ENCODE assay signal across 7 mouse cellular contexts in genomic region chr8:78819973-78820372, GRCm38 (mm10). TPM values are rescaled to one million over a fixed set of nuclear protein-coding genes. Genes with fewer than 3 reads are reported as not detected.
A peak's percentile ranks its signal among the peaks of the same experiment; 100 is the strongest.
DNase-seq lines count a peak whose midpoint lies in the region; ATAC-seq and TF ChIP-seq lines count a peak whose summit lies in the region.
"Not testable (repeated sequence)": the region's sequence is repeated elsewhere in the genome, so short reads cannot be mapped to it uniquely, and the experiment has no call there.

No protein-coding gene starts in this region.

- H3K36me3 ChIP-seq in forebrain, embryonic 10.5 days (replicated peaks), result peaks cover 39% of the 10 kb centered on the region
- H3K36me3 ChIP-seq in heart, embryonic 14.5 days (ENCODE audit: control insufficient read depth, insufficient read depth, low read length), result peaks cover 19% of the 10 kb centered on the region
- not testable (repeated sequence) for H3K36me3 ChIP-seq in kidney, adult 2 months (ENCODE audit: control insufficient read depth, insufficient read depth, low read length); liver, embryonic 15.5 days (replicated peaks)
- peaks cover 15% of the 10 kb centered on the region; the same call in 1 of the 2 replicates for H3K36me3 ChIP-seq in midbrain, embryonic 13.5 days

- H3K9ac ChIP-seq in heart, embryonic 14.5 days (ENCODE audit: low read length), result peak overlapping the region; percentile 87
- H3K9ac ChIP-seq in liver, embryonic 15.5 days, result peak overlapping the region; percentile 83
- H3K9ac ChIP-seq in midbrain, embryonic 13.5 days (replicated peaks), result peak overlapping the region; percentile 87

- TF ChIP-seq POLR2A in bone marrow, adult 2 months (IDR thresholded peaks at IDR 0.05; ENCODE audit: borderline replicate concordance, control insufficient read depth, low read depth, low read length); kidney, adult 2 months (IDR thresholded peaks at IDR 0.05; ENCODE audit: low read depth, low read length): not testable (repeated sequence)

- not testable (repeated sequence) for H3K4me1 ChIP-seq in bone marrow, adult 2 months (ENCODE audit: control insufficient read depth, insufficient read depth, low read length); forebrain, embryonic 10.5 days; kidney, adult 2 months (ENCODE audit: control insufficient read depth, insufficient read depth, low read length)
- peaks cover 0 to 15% of the 10 kb centered on the region in 2 experiments; a peak in 1 of 4 replicates for H3K4me1 ChIP-seq in heart, embryonic 14.5 days (ENCODE audit: control insufficient read depth in 2 of 2, insufficient read depth in 2 of 2, low read length in 2 of 2)
- peaks cover 17% of the 10 kb centered on the region for H3K4me1 ChIP-seq in liver, embryonic 15.5 days (replicated peaks)
- H3K4me1 ChIP-seq in midbrain, embryonic 13.5 days (replicated peaks), result peaks cover 17% of the 10 kb centered on the region

- H3K4me3 ChIP-seq in bone marrow, adult 2 months (replicated peaks; ENCODE audit: control insufficient read depth, low read depth, low read length), result peak overlapping the region; percentile 83
- peak overlapping the region; percentile 82 for H3K4me3 ChIP-seq in forebrain, embryonic 10.5 days
- H3K4me3 ChIP-seq in heart, embryonic 14.5 days (ENCODE audit: control insufficient read depth in 1 of 2, insufficient read depth in 1 of 2, low read depth in 1 of 2, low read length in 2 of 2), result peak overlapping the region; percentile 83 to 92; a peak in 3 of 4 replicates
- H3K4me3 ChIP-seq in kidney, adult 2 months (ENCODE audit: insufficient read depth, low read depth, low read length), result peak overlapping the region; percentile 26; the same call in 1 of the 2 replicates
- peak overlapping the region; percentile 94 for H3K4me3 ChIP-seq in liver, embryonic 15.5 days (replicated peaks)
- H3K4me3 ChIP-seq in midbrain, embryonic 13.5 days (replicated peaks), result peak overlapping the region; percentile 76

- 3% methylated on average over 3 of the region's 3 CpGs for WGBS in bone marrow, adult 2 months
- WGBS in forebrain, embryonic 10.5 days, result 51% methylated on average over 3 of the region's 3 CpGs
- 24% methylated on average over 3 of the region's 3 CpGs for WGBS in heart, embryonic 14.5 days
- 27% methylated on average over 3 of the region's 3 CpGs for WGBS in kidney, adult 2 months
- WGBS in liver, embryonic 15.5 days (ENCODE audit: insufficient replicate concordance), result 7% methylated on average over 3 of the region's 3 CpGs
- WGBS in midbrain, embryonic 13.5 days, result 39% methylated on average over 3 of the region's 3 CpGs

- not testable (repeated sequence) for TF ChIP-seq CTCF in bone marrow, adult 2 months (IDR thresholded peaks at IDR 0.05; ENCODE audit: control insufficient read depth, insufficient read depth, low read length); kidney, adult 2 months (conservative IDR thresholded peaks at IDR 0.05; ENCODE audit: insufficient read depth, insufficient read length, low read depth, low read length)

- H3K27me3 ChIP-seq in forebrain, embryonic 10.5 days (ENCODE audit: poor library complexity, severe bottlenecking); heart, embryonic 14.5 days (ENCODE audit: control insufficient read depth, insufficient read depth, low read length); kidney, adult 2 months (replicated peaks; ENCODE audit: control insufficient read depth, insufficient read depth, low read length); liver, embryonic 15.5 days; midbrain, embryonic 13.5 days: not testable (repeated sequence)

- not testable (repeated sequence) for ATAC-seq in heart, embryonic 14.5 days (ENCODE audit: insufficient number of reproducible peaks, insufficient read depth, low FRiP score, low read depth); liver, embryonic 15.5 days (ENCODE audit: insufficient read depth); midbrain, embryonic 13.5 days

- not testable (repeated sequence) for H3K27ac ChIP-seq in bone marrow, adult 2 months (ENCODE audit: control insufficient read depth, insufficient read depth, low read depth, low read length, poor library complexity)
- H3K27ac ChIP-seq in forebrain, embryonic 10.5 days, result peak overlapping the region; percentile 99
- peak overlapping the region; percentile 93 to 96 for H3K27ac ChIP-seq in heart, embryonic 14.5 days (replicated peaks in 1 of 2; ENCODE audit: control insufficient read depth in 1 of 2, insufficient read depth in 1 of 2, low read depth in 2 of 2, low read length in 2 of 2)
- peak overlapping the region; percentile 95 for H3K27ac ChIP-seq in kidney, adult 2 months (ENCODE audit: insufficient read depth, low read depth, low read length)
- peak overlapping the region; percentile 96 for H3K27ac ChIP-seq in liver, embryonic 15.5 days (replicated peaks)
- 0 out of 2 replicates have a peak overlapping the region, but pooled peaks have one; percentile 97 for H3K27ac ChIP-seq in midbrain, embryonic 13.5 days

- DNase-seq in forebrain, embryonic 10.5 days (ENCODE audit: extremely low spot score, low spot score); kidney, adult 2 months: not testable (repeated sequence)
- DNase-seq in spleen, adult 18-20 months, result peak; percentile 7 to 19

- peak overlapping the region; percentile 76 for H3K4me2 ChIP-seq in heart, embryonic 14.5 days (ENCODE audit: low read length)
- peak overlapping the region; percentile 70 for H3K4me2 ChIP-seq in liver, embryonic 15.5 days
- peak overlapping the region; percentile 65 for H3K4me2 ChIP-seq in midbrain, embryonic 13.5 days (replicated peaks)

- not testable (repeated sequence) for H3K9me3 ChIP-seq in forebrain, embryonic 10.5 days; heart, embryonic 14.5 days (ENCODE audit: control insufficient read depth, low read length); liver, embryonic 15.5 days (replicated peaks); midbrain, embryonic 13.5 days

RNA-seq across cellular contexts. Expression of gene Lsm6, which starts 1.0 kb away (rescaled TPM):
- 80.4 and 144 TPM in 2 replicates for polyA plus RNA-seq in bone marrow, adult 2 months (2011; ENCODE audit: insufficient read depth, insufficient read length, low replicate concordance, missing spikeins)
- 297 and 298 TPM in 2 replicates for polyA plus RNA-seq in forebrain, embryonic 10.5 days (2016; fragmentation: Nextera tagmentation; extraction: Ambion mirVana)
- polyA plus RNA-seq in heart, embryonic 14.5 days (2014; fragmentation: Nextera tagmentation; extraction: Ambion mirVana), result 192 and 196 TPM in 2 replicates
- 10.2 and 19.6 TPM in 2 replicates for polyA plus RNA-seq in kidney, adult 2 months (2012; rRNA removed)
- 80.6 and 90.2 TPM in 2 replicates for polyA plus RNA-seq in liver, embryonic 15.5 days (2015; fragmentation: Nextera tagmentation; extraction: Ambion mirVana)
- 201 and 204 TPM in 2 replicates for polyA plus RNA-seq in midbrain, embryonic 13.5 days (2015; fragmentation: Nextera tagmentation; extraction: Ambion mirVana)

Comparison
In these comparisons a context has a peak if more than half of its experiments do, and no peak if none do; other contexts are left out.
1. H3K4me3 ChIP-seq: peak in every context shown above with its lines; median percentile 94 in liver, embryonic 15.5 days; 88 in heart, embryonic 14.5 days; 83 in bone marrow, adult 2 months; 82 in forebrain, embryonic 10.5 days; 76 in midbrain, embryonic 13.5 days; 26 in kidney, adult 2 months.